Mouse (Mus musculus) midbrain, embryonic 15.5 days (tissue): ENCODE measurements around the gene Per2. TPM values are rescaled to one million over a fixed set of nuclear protein-coding genes. Genes with fewer than 3 reads are reported as not detected.

Experiments used
- ATAC-seq: fragments of 200-750 bp; cut with Nextera tagmentation; replicated peaks from 2 replicates; pipeline ENCODE4 v1.8.0; 2017; ENCODE audit warnings: moderate TSS enrichment
- H3K27ac ChIP-seq: fragments of 300-500 bp; sonication (generic); 2 replicates; pipeline ENCODE4 v1.5.1; 2015; ENCODE audit warnings: mild to moderate bottlenecking, inconsistent platforms
- H3K27me3 ChIP-seq: fragments of 300-500 bp; sonication (generic); replicated peaks from 2 replicates; pipeline ENCODE4 v1.6.1; 2015; ENCODE audit warnings: inconsistent platforms
- H3K36me3 ChIP-seq: fragments of 300-500 bp; sonication (generic); replicated peaks from 2 replicates; pipeline ENCODE4 v1.6.1; 2015; ENCODE audit warnings: inconsistent platforms
- H3K4me1 ChIP-seq: fragments of 300-500 bp; sonication (generic); 2 replicates; pipeline ENCODE4 v1.6.1; 2015; ENCODE audit warnings: inconsistent platforms
- H3K4me2 ChIP-seq: fragments of 300-500 bp; sonication (generic); 2 replicates; pipeline ENCODE4 v1.6.1; 2015; ENCODE audit warnings: inconsistent platforms, mild to moderate bottlenecking, moderate library complexity
- H3K4me3 ChIP-seq: fragments of 300-500 bp; sonication (generic); 2 replicates; pipeline ENCODE4 v1.5.1; 2015; ENCODE audit warnings: mild to moderate bottlenecking, inconsistent platforms
- H3K9ac ChIP-seq: fragments of 300-500 bp; sonication (generic); 2 replicates; pipeline ENCODE4 v1.6.1; 2015; ENCODE audit warnings: mild to moderate bottlenecking, inconsistent platforms
- H3K9me3 ChIP-seq: fragments of 300-500 bp; sonication (generic); 2 replicates; pipeline ENCODE4 v1.6.1; 2016; ENCODE audit warnings: inconsistent platforms
- WGBS: fragments of 180-500 bp; shearing (Covaris S2); methylation state at CpG from one replicate; pipeline ENCODE4 v1.1.7; 2015; ENCODE audit warnings: mixed read lengths; 5-methylcytosine and 5-hydroxymethylcytosine counted together
- polyA plus RNA-seq: library from polyadenylated mRNA; unstranded; fragments of >200 nt; fragmentation: Nextera tagmentation; extraction: Ambion mirVana; gene quantifications from 2 replicates; pipeline ENCODE4 v1.2.1, GENCODE M21; 2015

Gene Per2
- polyA plus RNA-seq, 1 experiment from 2014 or later = 5.1 TPM

GRCm38 (mm10) chr1:91457116-91457515 is 2.0 kb downstream of the Per2 start:
- H3K4me2 ChIP-seq = no peak overlapping the region
- WGBS = 83% methylated on average over 4 of the region's 4 CpGs

DNA sequence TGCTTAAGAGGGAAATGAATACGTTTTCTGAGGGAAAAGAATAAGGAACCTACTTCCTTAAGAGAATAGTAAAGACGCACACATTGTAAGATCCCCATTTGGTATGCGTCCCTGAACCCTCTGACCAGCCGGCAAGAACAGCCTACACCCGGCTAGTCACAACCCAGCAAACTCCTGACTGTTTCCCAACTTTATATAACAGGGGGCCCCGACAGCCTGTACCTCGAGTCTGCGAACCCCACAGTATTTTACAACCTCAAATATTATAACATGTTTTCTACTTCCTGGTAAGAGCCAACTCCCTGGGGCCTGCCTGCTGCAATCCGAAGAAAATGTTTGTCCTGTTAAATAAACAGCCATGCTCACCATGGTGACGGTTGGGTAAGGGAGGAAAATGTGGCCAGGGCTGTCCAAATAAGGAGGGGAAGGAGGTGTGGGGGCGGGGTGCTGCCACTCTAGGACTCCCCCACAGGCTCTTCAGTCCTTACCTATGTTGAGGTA is 2.8 kb downstream of the Per2 start:
- Histone ChIP-seq H3K4me2 (peak overlapping the region; percentile 15; the same call in 1 of the 2 replicates), H3K4me1 (peaks cover 50% of the 10 kb centered on the region), H3K9me3 (no peaks in the 10 kb centered on the region), H3K4me3 (no peak overlapping the region), H3K36me3 (no peaks in the 10 kb centered on the region), H3K27me3 (no peaks in the 10 kb centered on the region), H3K9ac (no peak overlapping the region; the same call in 1 of the 2 replicates), H3K27ac (0 out of 2 replicates have a peak overlapping the region, but pooled peaks have one; percentile 18)
- ATAC-seq = no peak
- WGBS = 28% methylated on average over 11 of the region's 11 CpGs

More at GRCm38 (mm10) chr1:91457116-91457515, 2.0 kb downstream of the Per2 start:
- Histone ChIP-seq H3K27ac (no peak overlapping the region), H3K9ac (no peak overlapping the region), H3K4me3 (no peak overlapping the region), H3K4me1 (peaks cover 50% of the 10 kb centered on the region), H3K27me3 (no peaks in the 10 kb centered on the region), H3K9me3 (no peaks in the 10 kb centered on the region), H3K36me3 (no peaks in the 10 kb centered on the region)
- no peak for ATAC-seq

- no peaks in the 10 kb centered on the region for H3K27me3 ChIP-seq
- no peak overlapping the region for H3K9ac ChIP-seq
- ATAC-seq = no peak
- no peak overlapping the region for H3K4me3 ChIP-seq
- peaks cover 50% of the 10 kb centered on the region for H3K4me1 ChIP-seq
- H3K27ac ChIP-seq = no peak overlapping the region
- H3K36me3 ChIP-seq = no peaks in the 10 kb centered on the region
- WGBS = 37% methylated on average over 7 of the region's 7 CpGs
- H3K4me2 ChIP-seq = 0 out of 2 replicates have a peak overlapping the region, but pooled peaks have one; percentile 15
- H3K9me3 ChIP-seq = no peaks in the 10 kb centered on the region
Observed at GRCm38 (mm10) chr1:91455661-91456161, 3.4 kb downstream of the Per2 start.

DNA sequence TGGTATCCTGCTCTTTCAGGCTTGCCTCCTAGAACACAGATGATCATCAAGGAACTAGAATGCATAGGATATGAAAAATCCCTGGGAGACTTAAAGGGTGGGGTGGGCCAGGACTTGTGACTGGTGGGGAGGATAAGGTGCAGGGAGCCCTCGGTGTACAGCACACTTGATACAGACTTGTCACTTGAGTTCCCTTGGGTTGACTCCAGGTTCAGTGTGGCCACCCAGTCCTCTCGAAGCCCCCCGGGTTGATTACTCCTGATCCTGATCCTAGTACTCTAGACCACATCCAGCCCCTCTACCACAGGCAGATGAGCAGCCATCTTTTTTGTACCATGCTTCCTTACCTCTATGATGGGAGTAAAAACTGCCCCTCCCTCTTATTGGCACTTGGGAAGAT is 4.2 kb downstream of the Per2 start:
- H3K9me3 ChIP-seq = no peaks in the 10 kb centered on the region
- H3K27me3 ChIP-seq = no peaks in the 10 kb centered on the region
- H3K4me1 ChIP-seq = peaks cover 43% of the 10 kb centered on the region
- 89% methylated on average over 3 of the region's 3 CpGs for WGBS
- no peak overlapping the region for H3K4me3 ChIP-seq
- H3K27ac ChIP-seq = no peak overlapping the region
- H3K4me2 ChIP-seq = no peak overlapping the region
- H3K36me3 ChIP-seq = no peaks in the 10 kb centered on the region
- H3K9ac ChIP-seq = no peak overlapping the region
- no peak for ATAC-seq

DNA sequence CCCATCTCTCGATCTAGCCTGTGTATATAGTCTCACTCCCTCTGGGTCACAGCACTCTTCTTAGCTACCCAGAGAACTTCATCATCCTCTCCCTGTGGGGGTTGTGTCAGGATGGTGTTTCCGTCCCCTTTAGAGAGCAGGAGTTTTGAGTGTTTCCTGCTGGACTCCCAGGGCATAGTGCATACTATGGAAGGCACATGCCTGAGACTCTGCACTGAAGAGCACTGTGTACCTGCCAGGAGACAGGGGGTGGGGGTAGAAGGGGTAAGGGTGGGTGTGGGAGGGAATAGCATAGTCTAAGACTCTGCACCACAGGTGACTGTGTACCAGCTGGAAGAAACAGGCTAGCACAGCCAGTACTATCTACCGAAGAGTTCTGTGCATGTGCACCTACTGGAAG is 4.8 kb downstream of the Per2 start:
- Histone ChIP-seq H3K36me3 (0 out of 2 replicates have a peak, but pooled peaks cover 6% of the 10 kb centered on the region), H3K4me1 (peaks cover 39% of the 10 kb centered on the region), H3K9me3 (no peaks in the 10 kb centered on the region), H3K27me3 (no peaks in the 10 kb centered on the region), H3K4me2 (no peak overlapping the region), H3K27ac (no peak overlapping the region), H3K9ac (no peak overlapping the region), H3K4me3 (no peak overlapping the region)
- 92% methylated on average over 3 of the region's 3 CpGs for WGBS
- ATAC-seq = no peak

GRCm38 (mm10) chr1:91453932-91454331 is 5.2 kb downstream of the Per2 start:
- H3K9me3 ChIP-seq = no peaks in the 10 kb centered on the region
- H3K27ac ChIP-seq = no peak overlapping the region
- peaks cover 39% of the 10 kb centered on the region for H3K4me1 ChIP-seq
- 92% methylated on average over 9 of the region's 9 CpGs for WGBS
- H3K4me3 ChIP-seq = no peak overlapping the region
- ATAC-seq = no peak
- H3K27me3 ChIP-seq = no peaks in the 10 kb centered on the region
- H3K9ac ChIP-seq = no peak overlapping the region
- H3K4me2 ChIP-seq = no peak overlapping the region
- H3K36me3 ChIP-seq = 0 out of 2 replicates have a peak, but pooled peaks cover 8% of the 10 kb centered on the region

GRCm38 (mm10) chr1:91451547-91452084 is 7.5 kb downstream of the Per2 start:
- Histone ChIP-seq H3K4me3 (no peak overlapping the region), H3K4me2 (no peak overlapping the region), H3K27me3 (no peaks in the 10 kb centered on the region), H3K36me3 (peaks cover 20% of the 10 kb centered on the region), H3K4me1 (peaks cover 17% of the 10 kb centered on the region), H3K9ac (no peak overlapping the region), H3K27ac (no peak overlapping the region), H3K9me3 (no peaks in the 10 kb centered on the region)
- WGBS = 71% methylated on average over 5 of the region's 5 CpGs
- no peak for ATAC-seq

DNA sequence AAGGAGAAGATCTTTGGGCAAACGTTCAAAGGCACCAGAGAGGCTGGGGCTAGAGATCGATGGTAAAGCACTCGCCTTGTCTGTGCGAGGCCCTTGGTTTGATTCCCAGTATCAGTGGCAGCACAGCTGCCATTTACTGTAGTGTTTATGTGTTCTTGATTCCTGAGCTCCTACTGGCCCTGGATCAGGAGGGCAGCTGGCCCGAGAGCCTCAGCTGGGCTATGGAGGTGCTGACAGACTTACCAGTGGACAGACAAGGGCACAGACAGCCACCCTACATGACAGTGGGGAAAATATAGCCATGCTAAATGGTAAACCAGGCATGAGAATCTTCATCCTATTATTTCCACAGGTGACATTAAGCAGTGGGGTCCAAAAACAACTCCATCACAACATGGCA is 8.3 kb downstream of the Per2 start:
- Histone ChIP-seq H3K9me3 (no peaks in the 10 kb centered on the region), H3K36me3 (peaks cover 20% of the 10 kb centered on the region), H3K27ac (no peak overlapping the region), H3K4me1 (peaks cover 9% of the 10 kb centered on the region), H3K4me3 (no peak overlapping the region), H3K4me2 (no peak overlapping the region), H3K27me3 (no peaks in the 10 kb centered on the region), H3K9ac (no peak overlapping the region)
- WGBS = 90% methylated on average over 5 of the region's 5 CpGs
- ATAC-seq = no peak

DNA sequence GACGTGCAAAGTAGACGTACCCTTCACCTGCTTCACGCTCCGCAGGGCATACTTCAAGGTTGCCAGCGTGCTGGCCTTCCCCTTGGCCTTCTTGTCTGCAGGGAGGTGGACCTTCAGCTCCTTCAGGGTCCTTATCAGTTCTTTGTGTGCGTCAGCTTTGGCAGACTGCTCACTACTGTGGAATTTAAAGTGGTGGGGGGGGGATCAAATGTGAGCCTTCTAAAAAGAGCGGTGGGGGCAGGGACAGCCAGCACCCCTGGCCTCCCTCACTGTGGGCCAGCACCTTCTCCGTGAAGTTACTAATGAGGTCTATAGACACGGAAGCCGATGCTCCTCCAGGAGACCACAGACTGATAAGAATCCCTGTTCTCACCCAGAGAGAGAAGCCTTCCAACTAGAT is 10.4 kb downstream of the Per2 start:
- Histone ChIP-seq H3K9me3 (no peaks in the 10 kb centered on the region), H3K4me1 (no peaks in the 10 kb centered on the region), H3K27me3 (no peaks in the 10 kb centered on the region), H3K36me3 (peaks cover 22% of the 10 kb centered on the region), H3K9ac (no peak overlapping the region), H3K4me2 (no peak overlapping the region), H3K27ac (no peak overlapping the region), H3K4me3 (no peak overlapping the region)
- ATAC-seq = no peak
- WGBS = 96% methylated on average over 10 of the region's 10 CpGs

GRCm38 (mm10) chr1:91446511-91446910 is 12.6 kb downstream of the Per2 start:
- H3K4me1 ChIP-seq = no peaks in the 10 kb centered on the region
- H3K4me2 ChIP-seq = no peak overlapping the region
- H3K36me3 ChIP-seq = peaks cover 22% of the 10 kb centered on the region
- H3K4me3 ChIP-seq = no peak overlapping the region
- H3K27ac ChIP-seq = no peak overlapping the region
- H3K9me3 ChIP-seq = no peaks in the 10 kb centered on the region
- H3K27me3 ChIP-seq = no peaks in the 10 kb centered on the region
- no peak overlapping the region for H3K9ac ChIP-seq
- 92% methylated on average over 4 of the region's 4 CpGs for WGBS
- ATAC-seq = no peak

GRCm38 (mm10) chr1:91446060-91446459 is 13.1 kb downstream of the Per2 start:
- Histone ChIP-seq H3K36me3 (peaks cover 22% of the 10 kb centered on the region), H3K4me2 (no peak overlapping the region), H3K4me1 (no peaks in the 10 kb centered on the region), H3K4me3 (no peak overlapping the region), H3K9me3 (no peaks in the 10 kb centered on the region), H3K27me3 (no peaks in the 10 kb centered on the region), H3K9ac (no peak overlapping the region), H3K27ac (no peak overlapping the region)
- 82% methylated on average over 8 of the region's 8 CpGs for WGBS
- no peak for ATAC-seq

- WGBS = 91% methylated on average over 17 of the region's 17 CpGs
- no peak for ATAC-seq
- peaks cover 30% of the 10 kb centered on the region for H3K36me3 ChIP-seq
Observed at GRCm38 (mm10) chr1:91444841-91445830, 14.0 kb downstream of the Per2 start.

More at GRCm38 (mm10) chr1:91444841-91445830, 14.0 kb downstream of the Per2 start:
- Histone ChIP-seq H3K4me2 (no peak overlapping the region), H3K9ac (no peak overlapping the region), H3K4me1 (no peaks in the 10 kb centered on the region), H3K4me3 (no peak overlapping the region), H3K27me3 (no peaks in the 10 kb centered on the region), H3K9me3 (no peaks in the 10 kb centered on the region), H3K27ac (no peak overlapping the region)
